Mouse (Mus musculus) C2C12 (cell line): Measurements from ENCODE around the gene Dock1.

Experiments
- CEBPB ChIP-seq: IDR thresholded peaks from one replicate; pipeline ENCODE4 v1.6.1; 2011; ENCODE audit warnings: low read depth, mild to moderate bottlenecking, control low read depth, moderate library complexity
- CTCF ChIP-seq: IDR thresholded peaks from one replicate; pipeline ENCODE4 v1.5.1; 2011; ENCODE audit not compliant: control insufficient read depth, insufficient read depth, insufficient read length
- MAX ChIP-seq: IDR thresholded peaks from one replicate; pipeline ENCODE4 v1.6.1; 2011; ENCODE audit warnings: mild to moderate bottlenecking, control low read depth

GRCm38 (mm10) chr7:134901992-134902391 is 231.5 kb downstream of the Dock1 start:
- TF ChIP-seq CTCF (no peak), CEBPB (no peak), MAX (no peak)
